Mouse (Mus musculus) hematopoietic stem cell, adult 5-6 weeks (primary cell): ENCODE results near the gene Scube1. TPM values are rescaled to one million over a fixed set of nuclear protein-coding genes. Genes with fewer than 3 reads are reported as not detected.

Experiments used
- ATAC-seq, 2 experiments: fragments of 125-278 bp in 1 of 2; replicated peaks in 1 of 2; 2 replicates each; pipeline ENCODE4 v1.8.0; 2016 to 2017; ENCODE audit warnings: inconsistent platforms in 2 of 2, mild to moderate bottlenecking in 2 of 2, moderate number of reproducible peaks in 2 of 2, low read depth in 1 of 2, moderate TSS enrichment in 1 of 2; ENCODE audit not compliant: low FRiP score in 2 of 2, poor library complexity in 2 of 2, severe bottlenecking in 2 of 2, insufficient read depth in 1 of 2, low TSS enrichment in 1 of 2
- total RNA-seq: library from RNA; stranded (forward); fragments of 172-1452, 232-1000 nt; gene quantifications from 2 replicates; pipeline ENCODE4 v1.2.3, GENCODE M21; 2017

Gene Scube1
- total RNA-seq, 1 experiment from 2014 or later, result not detected

- ATAC-seq, result peak; percentile 26 to 37; a peak in 1 of 4 replicates
These were observed 160.8 kb downstream of the Scube1 start for GRCm38 (mm10) chr15:83563857-83564651.

GRCm38 (mm10) chr15:83563327-83563856 is 161.4 kb downstream of the Scube1 start, which contains the start of the genes Tspo and Mcat:
Gene Tspo (plus strand): TSS chr15:83563592.
Gene Mcat (minus strand): TSS chr15:83563787.
- ATAC-seq, result peak; percentile 38 to 66; a peak in 3 of 4 replicates

GRCm38 (mm10) chr15:83562626-83563270 is 162.1 kb downstream of the Scube1 start:
- ATAC-seq, result peak; percentile 87 to 88

- no peak for ATAC-seq
These were observed 163.8 kb downstream of the Scube1 start for GRCm38 (mm10) chr15:83560941-83561477.

- peak; percentile 87 to 89 for ATAC-seq
These were observed 169.5 kb downstream of the Scube1 start for GRCm38 (mm10) chr15:83555161-83555974.

Other genes with a start within 250 kb of the Scube1 start
- 6.4 and 8.2 TPM in 2 replicates for gene Ttll1, start 214.1 kb downstream of the Scube1 start, total RNA-seq
- gene Bik, start 198.2 kb downstream of the Scube1 start, total RNA-seq, result not detected in 2 replicates
- gene Tspo, start 161.4 kb downstream of the Scube1 start, total RNA-seq, result 19.0 and 49.2 TPM in 2 replicates
- 12.4 and 12.7 TPM in 2 replicates for gene Mcat, start 161.2 kb downstream of the Scube1 start, total RNA-seq
- 8.4 and 19.1 TPM in 2 replicates for gene Ttll12, start 129.9 kb downstream of the Scube1 start, total RNA-seq
- not detected in 2 replicates for gene Mpped1, start 54.4 kb upstream of the Scube1 start, total RNA-seq